Mouse (Mus musculus) CH12.LX (cell line): ENCODE results near the gene Zfp184. TPM values are rescaled to one million over a fixed set of nuclear protein-coding genes. Genes with fewer than 3 reads are reported as not detected.

Experiments used
- DNase-seq: peaks from one replicate; pipeline ENCODE4 v3.0.0-alpha.2; 2013; ENCODE audit errors: extremely low read depth
- H3K27ac ChIP-seq: 2 replicates; pipeline ENCODE4 v1.5.1; 2012; ENCODE audit warnings: low read depth, mild to moderate bottlenecking, control low read depth, moderate library complexity; ENCODE audit not compliant: insufficient read depth
- H3K27me3 ChIP-seq: replicated peaks from 2 replicates; pipeline ENCODE3; 2012; ENCODE audit warnings: inconsistent platforms
- H3K36me3 ChIP-seq, 2 experiments: replicated peaks in 1 of 2; 2 replicates each; pipeline versions ENCODE3 to v1.6.1; 2012; ENCODE audit warnings: inconsistent platforms in 1 of 2, low read length in 1 of 2, mild to moderate bottlenecking in 1 of 2, mixed read lengths in 1 of 2, moderate library complexity in 1 of 2; ENCODE audit not compliant: control insufficient read depth in 1 of 2, insufficient read depth in 1 of 2
- H3K4me1 ChIP-seq, 2 experiments: 2 replicates each; pipeline ENCODE4 v1.6.1; 2012; ENCODE audit warnings: inconsistent platforms in 1 of 2, moderate library complexity in 1 of 2; ENCODE audit not compliant: insufficient read depth in 2 of 2, control insufficient read depth in 1 of 2
- H3K4me2 ChIP-seq: 2 replicates; pipeline ENCODE4 v1.6.1; 2012; ENCODE audit warnings: low read depth, mild to moderate bottlenecking, control low read depth; ENCODE audit not compliant: poor library complexity, insufficient read depth, severe bottlenecking
- H3K4me3 ChIP-seq, 3 experiments: fragments of 150-350 bp in 1 of 3; sonication (generic) in 1 of 3; replicated peaks in 1 of 3; 2 replicates each; pipeline versions ENCODE3 to v1.5.1; 2011 to 2012; ENCODE audit warnings: low read depth in 2 of 3, low read length in 2 of 3, mild to moderate bottlenecking in 2 of 3, moderate library complexity in 2 of 3, control low read depth in 1 of 3, improper control_type of control experiment in 1 of 3, inconsistent platforms in 1 of 3, mixed read lengths in 1 of 3; ENCODE audit not compliant: poor library complexity in 1 of 3
- H3K79me2 ChIP-seq: replicated peaks from 2 replicates; pipeline ENCODE4 v1.6.1; 2012; ENCODE audit warnings: mild to moderate bottlenecking, moderate library complexity; ENCODE audit not compliant: control insufficient read depth, poor library complexity, insufficient read depth, severe bottlenecking; ENCODE audit errors: extremely low read depth
- H3K9ac ChIP-seq: 2 replicates; pipeline ENCODE4 v1.6.1; 2012; ENCODE audit warnings: low read depth, mild to moderate bottlenecking, control low read depth, moderate library complexity; ENCODE audit not compliant: insufficient read depth
- H3K9me3 ChIP-seq: replicated peaks from 2 replicates; pipeline ENCODE3; 2012; ENCODE audit warnings: low read length, inconsistent platforms, mixed read lengths
- BHLHE40 ChIP-seq: IDR thresholded peaks from 2 replicates; pipeline ENCODE4 v1.6.1; 2011; ENCODE audit warnings: mild to moderate bottlenecking, low read depth, low read length, improper control_type of control experiment
- CHD1 ChIP-seq: IDR thresholded peaks from 2 replicates; pipeline ENCODE4 v1.6.1; 2012; ENCODE audit warnings: low read depth, low read length, improper control_type of control experiment, inconsistent platforms
- CHD2 ChIP-seq: IDR thresholded peaks from 2 replicates; pipeline ENCODE4 v1.6.1; 2011; ENCODE audit warnings: low read length, improper control_type of control experiment
- CTCF ChIP-seq, 2 experiments: IDR thresholded peaks in 1 of 2; conservative IDR thresholded peaks in 1 of 2; 2 replicates each; pipeline ENCODE4 v1.5.1; 2011 to 2012; ENCODE audit warnings: low read depth in 2 of 2, low read length in 2 of 2, improper control_type of control experiment in 1 of 2, inconsistent platforms in 1 of 2, mild to moderate bottlenecking in 1 of 2, moderate library complexity in 1 of 2
- E2F4 ChIP-seq: IDR thresholded peaks from 2 replicates; pipeline ENCODE4 v1.6.1; 2011; ENCODE audit warnings: low read depth, low read length, improper control_type of control experiment; ENCODE audit not compliant: insufficient replicate concordance
- ELF1 ChIP-seq: IDR thresholded peaks from 2 replicates; pipeline ENCODE4 v1.6.1; 2014; ENCODE audit warnings: low read depth, mild to moderate bottlenecking, inconsistent platforms, low read length, improper control_type of control experiment
- GABPA ChIP-seq: IDR thresholded peaks from 2 replicates; pipeline ENCODE4 v1.6.1; 2012; ENCODE audit warnings: low read depth, low read length, improper control_type of control experiment, inconsistent platforms; ENCODE audit not compliant: insufficient replicate concordance
- HCFC1 ChIP-seq: IDR thresholded peaks from 2 replicates; pipeline ENCODE4 v1.6.1; 2012; ENCODE audit warnings: low read depth, mild to moderate bottlenecking, inconsistent platforms, low read length, improper control_type of control experiment
- IRF4 ChIP-seq: IDR thresholded peaks from 2 replicates; pipeline ENCODE4 v1.6.1; 2014; ENCODE audit warnings: low read depth, mild to moderate bottlenecking, inconsistent platforms, low read length, improper control_type of control experiment
- JUN ChIP-seq: IDR thresholded peaks from 2 replicates; pipeline ENCODE4 v1.6.1; 2011; ENCODE audit warnings: low read depth, mild to moderate bottlenecking, low read length, improper control_type of control experiment, moderate library complexity; ENCODE audit not compliant: insufficient read depth
- JUND ChIP-seq: conservative IDR thresholded peaks from 2 replicates; pipeline ENCODE4 v1.6.1; 2011; ENCODE audit warnings: low read depth, low read length, improper control_type of control experiment
- MAFK ChIP-seq: IDR thresholded peaks from 2 replicates; pipeline ENCODE4 v1.6.1; 2011; ENCODE audit warnings: low read length, improper control_type of control experiment; ENCODE audit not compliant: insufficient replicate concordance
- MAX ChIP-seq: IDR thresholded peaks from 2 replicates; pipeline ENCODE4 v1.6.1; 2011; ENCODE audit warnings: low read length, improper control_type of control experiment
- MAZ ChIP-seq: IDR thresholded peaks from 2 replicates; pipeline ENCODE4 v1.6.1; 2012; ENCODE audit warnings: low read depth, mild to moderate bottlenecking, inconsistent platforms, low read length, improper control_type of control experiment, moderate library complexity
- MEF2A ChIP-seq: IDR thresholded peaks from 2 replicates; pipeline ENCODE4 v1.6.1; 2014; ENCODE audit warnings: low read depth, mild to moderate bottlenecking, inconsistent platforms, low read length, improper control_type of control experiment, borderline replicate concordance
- MXI1 ChIP-seq: IDR thresholded peaks from 2 replicates; pipeline ENCODE4 v1.6.1; 2011; ENCODE audit warnings: mild to moderate bottlenecking, low read depth, low read length, improper control_type of control experiment
- MYC ChIP-seq: IDR thresholded peaks from 2 replicates; pipeline ENCODE4 v1.6.1; 2011; ENCODE audit warnings: low read depth, mild to moderate bottlenecking, improper control_type of control experiment, low read length
- NELFE ChIP-seq: IDR thresholded peaks from 2 replicates; pipeline ENCODE4 v1.6.1; 2011; ENCODE audit warnings: low read depth, low read length, improper control_type of control experiment
- NRF1 ChIP-seq: IDR thresholded peaks from 2 replicates; pipeline ENCODE4 v1.6.1; 2014; ENCODE audit warnings: low read depth, mild to moderate bottlenecking, inconsistent platforms, low read length, improper control_type of control experiment, moderate library complexity
- POLR2A ChIP-seq: IDR thresholded peaks from 2 replicates; pipeline ENCODE4 v1.6.1; 2011; ENCODE audit warnings: low read depth, mild to moderate bottlenecking, improper control_type of control experiment, low read length
- POLR2AphosphoS2 ChIP-seq: IDR thresholded peaks from 2 replicates; pipeline ENCODE4 v1.6.1; 2011; ENCODE audit warnings: low read depth, low read length, improper control_type of control experiment
- RAD21 ChIP-seq: IDR thresholded peaks from 2 replicates; pipeline ENCODE4 v1.6.1; 2011; ENCODE audit warnings: low read depth, mild to moderate bottlenecking, low read length, improper control_type of control experiment, moderate library complexity
- RCOR1 ChIP-seq: conservative IDR thresholded peaks from 2 replicates; pipeline ENCODE4 v1.6.1; 2012; ENCODE audit warnings: low read depth, mild to moderate bottlenecking, inconsistent platforms, low read length, improper control_type of control experiment
- SIN3A ChIP-seq: IDR thresholded peaks from 2 replicates; pipeline ENCODE4 v1.6.1; 2012; ENCODE audit warnings: low read length, improper control_type of control experiment, inconsistent platforms
- TBP ChIP-seq: conservative IDR thresholded peaks from 2 replicates; pipeline ENCODE4 v1.6.1; 2011; ENCODE audit warnings: low read depth, low read length, improper control_type of control experiment
- TCF12 ChIP-seq: IDR thresholded peaks from 2 replicates; pipeline ENCODE4 v1.6.1; 2014; ENCODE audit warnings: low read depth, mild to moderate bottlenecking, inconsistent platforms, low read length, improper control_type of control experiment
- UBTF ChIP-seq: IDR thresholded peaks from 2 replicates; pipeline ENCODE4 v1.6.1; 2012; ENCODE audit warnings: low read depth, mild to moderate bottlenecking, inconsistent platforms, low read length, improper control_type of control experiment, moderate library complexity
- ZC3H11A ChIP-seq: IDR thresholded peaks from 2 replicates; pipeline ENCODE4 v1.6.1; 2012; ENCODE audit warnings: low read depth, mild to moderate bottlenecking, inconsistent platforms, low read length, improper control_type of control experiment
- ZKSCAN1 ChIP-seq: IDR thresholded peaks from 2 replicates; pipeline ENCODE4 v1.6.1; 2012; ENCODE audit warnings: low read depth, inconsistent platforms, low read length, improper control_type of control experiment, borderline replicate concordance
- ZMIZ1 ChIP-seq: IDR thresholded peaks from 2 replicates; pipeline ENCODE4 v1.6.1; 2012; ENCODE audit warnings: low read depth, mild to moderate bottlenecking, inconsistent platforms, low read length, improper control_type of control experiment
- dilution Hi-C: fragments of 300-500 bp; cut with MboI; formaldehyde crosslinking; loops from 2 replicates; pipeline ENCODE4 v1.14.3; 2020; ENCODE audit warnings: low sequenced_read_pairs; ENCODE audit not compliant: extremely low pct_unique_long_range_greater_than_20kb, extremely low pct_ligation_motif_present
- in situ Hi-C: fragments of 300-500 bp; cut with MboI; formaldehyde crosslinking; loops from 3 replicates; pipeline ENCODE4 v1.14.3; 2019; ENCODE audit warnings: low sequenced_read_pairs, low pct_ligation_motif_present, low pct_unique_long_range_greater_than_20kb, mixed read lengths
- polyA plus RNA-seq: library from polyadenylated mRNA; unstranded; fragments of >175 nt; gene quantifications from 2 replicates; pipeline ENCODE4 v1.2.1, GENCODE M21; 2012; ENCODE audit warnings: low read depth; ENCODE audit not compliant: insufficient read length
- total RNA-seq, 2 experiments: library from RNA; depleted of rRNA; stranded (reverse); fragments of 300-350 nt in 1 of 2; fragments of >200 nt in 1 of 2; gene quantifications; 2 replicates each; pipeline ENCODE4 v1.2.3; 2012 to 2014

Zfp184 gene
- total and polyA plus RNA-seq, 3 experiments, result 0.79 to 3.1 (median 2.0) TPM

DNA sequence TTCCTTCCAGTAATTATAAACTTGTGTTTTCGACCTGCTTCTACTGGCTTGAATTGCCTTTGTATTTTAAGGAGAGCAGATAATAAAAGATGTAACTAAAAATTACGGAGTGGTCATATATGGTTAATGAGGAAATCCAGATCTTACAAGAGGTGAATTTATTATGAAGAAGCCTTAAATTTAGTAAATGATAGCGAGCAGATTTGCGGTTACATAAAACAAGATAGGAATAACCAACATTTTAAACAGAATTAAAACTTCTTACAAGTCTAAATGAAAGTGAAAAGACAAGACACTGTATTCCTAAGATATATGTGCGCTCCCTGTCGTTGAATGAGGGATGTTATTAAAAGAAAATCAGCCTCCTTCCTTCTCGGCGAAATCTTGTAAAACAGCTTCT is 50.0 kb downstream of the Zfp184 start:
- dilution Hi-C loops (no loop called here), in situ Hi-C loops (no loop called here)
- Histone ChIP-seq H3K9ac (peak overlapping the region; percentile 7; the same call in 1 of the 2 replicates), H3K27ac (no peak overlapping the region), H3K36me3 (no peaks in the 10 kb centered on the region), H3K79me2 (no peaks in the 10 kb centered on the region), H3K4me1 (peaks cover 3 to 9% of the 10 kb centered on the region in 2 experiments), H3K9me3 (peaks cover 8% of the 10 kb centered on the region), H3K27me3 (peaks cover 25% of the 10 kb centered on the region), H3K4me2 (peak overlapping the region; percentile 31), H3K4me3 (peak overlapping the region; percentile 47 to 68 (median 56))
- TF ChIP-seq CHD2 (no peak), HCFC1 (no peak), SIN3A (no peak; the same call in 1 of the 2 replicates)
- DNase-seq, result no peak

DNA sequence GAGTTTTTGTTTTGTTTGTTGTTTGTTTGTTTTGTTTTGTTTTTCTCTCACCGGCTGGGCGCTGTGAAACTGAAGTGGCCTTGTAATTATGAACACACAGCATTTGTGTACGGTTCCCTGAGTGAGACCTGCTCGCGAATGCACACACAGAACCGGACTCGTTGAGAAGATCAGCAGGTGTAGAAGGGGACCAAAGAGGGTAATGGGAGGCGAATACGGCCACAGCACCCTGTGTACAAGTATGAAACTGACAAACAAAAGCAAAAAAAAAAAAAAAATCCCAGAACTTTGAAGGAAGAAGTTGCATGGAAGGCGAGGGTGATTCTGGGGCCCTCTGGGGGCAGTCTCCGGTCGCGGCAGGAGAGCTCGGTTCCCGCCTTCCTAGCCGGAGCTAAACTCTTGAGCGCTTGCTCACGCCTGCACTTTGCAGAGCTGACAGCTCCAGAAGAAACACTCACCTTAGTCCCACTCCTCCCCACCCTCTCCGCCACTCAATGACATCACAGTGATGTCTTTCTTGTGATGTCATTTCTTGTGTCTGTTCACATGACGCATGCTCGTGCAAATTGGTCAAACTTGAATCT is 50.5 kb downstream of the Zfp184 start:
- Histone ChIP-seq H3K27me3 (peaks cover 29% of the 10 kb centered on the region), H3K9ac (peak overlapping the region; percentile 7; the same call in 1 of the 2 replicates), H3K79me2 (no peaks in the 10 kb centered on the region), H3K27ac (no peak overlapping the region), H3K4me2 (peak overlapping the region; percentile 74), H3K9me3 (peaks cover 8% of the 10 kb centered on the region), H3K4me3 (peak overlapping the region; percentile 47 to 68 (median 56)), H3K4me1 (peaks cover 3 to 9% of the 10 kb centered on the region in 2 experiments), H3K36me3 (no peaks in the 10 kb centered on the region)
- in situ Hi-C loops (no loop called here), dilution Hi-C loops (no loop called here)
- peak; percentile 72 for DNase-seq
- TF ChIP-seq GABPA (peak; percentile 93), NRF1 (peak; percentile 72), BHLHE40 (peak; percentile 56), IRF4 (peak; percentile 53; the same call in 1 of the 2 replicates), NELFE (no peak), MEF2A (no peak; the same call in 1 of the 2 replicates), RAD21 (no peak; the same call in none of the 2 replicates), CTCF (conservative IDR thresholded peaks at IDR 0.05 in 1 of 2, IDR thresholded peaks at IDR 0.05 in 1 of 2; ENCODE audit: low read depth in 2 of 2, low read length in 2 of 2) (peak in 1 of 2 experiments; percentile 48; a peak in 2 of 4 replicates), POLR2A (peak; percentile 20; the same call in 1 of the 2 replicates), ELF1 (no peak; the same call in 1 of the 2 replicates), JUN (peak; percentile 35; the same call in 1 of the 2 replicates), UBTF (no peak), CHD1 (peak; percentile 80; the same call in 1 of the 2 replicates), MAX (peak; percentile 61), POLR2AphosphoS2 (no peak), MAFK (no peak; the same call in 1 of the 2 replicates), E2F4 (peak; percentile 81), ZMIZ1 (0 out of 2 replicates have a peak, but pooled peaks have one; percentile 41), SIN3A (0 out of 2 replicates have a peak, but pooled peaks have one; percentile 78), CHD2 (no peak), MAZ (peak; percentile 83), ZC3H11A (no peak), MYC (0 out of 2 replicates have a peak, but pooled peaks have one; percentile 47), TBP (peak; percentile 46; the same call in 1 of the 2 replicates), JUND (0 out of 2 replicates have a peak, but pooled peaks have one; percentile 31), MXI1 (peak; percentile 84), RCOR1 (no peak; the same call in 1 of the 2 replicates), ZKSCAN1 (no peak), HCFC1 (peak; percentile 31; the same call in 1 of the 2 replicates), TCF12 (peak; percentile 26; the same call in 1 of the 2 replicates)
